Mouse (Mus musculus): ENCODE results near the gene Anapc2. TPM values are rescaled to one million over a fixed set of nuclear protein-coding genes. Genes with fewer than 3 reads are reported as not detected.

Gene Anapc2
- total and polyA plus RNA-seq, 3 experiments, result 9.8 to 67.0 TPM; not detected in 1

GRCm38 (mm10) chr2:25290101-25290815 is 18.0 kb downstream of the Anapc2 start:
- no peak for TF ChIP-seq CHD1 (IDR thresholded peaks at IDR 0.05; ENCODE audit: low read depth, low read length)
- no peak for TF ChIP-seq TAL1 (IDR thresholded peaks at IDR 0.05; ENCODE audit: low read length)
- TF ChIP-seq EP300 (IDR thresholded peaks at IDR 0.05; ENCODE audit: low read depth in 1 of 2, low read length in 2 of 2), result no peak
- TF ChIP-seq MAZ (IDR thresholded peaks at IDR 0.05; ENCODE audit: low read depth, low read length), result no peak
- no peak for TF ChIP-seq KAT2A (conservative IDR thresholded peaks at IDR 0.05; ENCODE audit: low read depth, low read length)
- TF ChIP-seq ELF1 (IDR thresholded peaks at IDR 0.05; ENCODE audit: low read depth, low read length), result no peak
- TF ChIP-seq TBP (IDR thresholded peaks at IDR 0.05; ENCODE audit: low read depth, low read length), result no peak
- TF ChIP-seq USF1 (IDR thresholded peaks at IDR 0.05; ENCODE audit: low read depth, low read length), result no peak
- no peak for TF ChIP-seq POLR2A (IDR thresholded peaks at IDR 0.05; ENCODE audit: control insufficient read depth in 1 of 2, insufficient read depth in 1 of 2, low read depth in 1 of 2, low read length in 2 of 2, poor library complexity in 1 of 2)
- no peak for TF ChIP-seq MAFK (IDR thresholded peaks at IDR 0.05; ENCODE audit: borderline replicate concordance, low read depth, low read length)
- TF ChIP-seq MYB (IDR thresholded peaks at IDR 0.05; ENCODE audit: low read depth, low read length), result no peak
- TF ChIP-seq ZMIZ1 (IDR thresholded peaks at IDR 0.05; ENCODE audit: low read depth, low read length), result no peak
- H3K79me2 ChIP-seq (ENCODE audit: control insufficient read depth, insufficient read depth, low read length, poor library complexity), result no peaks in the 10 kb centered on the region
- no peak overlapping the region for H3K4me3 ChIP-seq (ENCODE audit: control insufficient read depth in 1 of 2, insufficient read depth in 1 of 2, low read depth in 2 of 2, low read length in 2 of 2)
- H3K4me1 ChIP-seq (ENCODE audit: control insufficient read depth in 1 of 2, insufficient read depth in 2 of 2, low read length in 2 of 2), result peaks cover 7 to 35% of the 10 kb centered on the region in 2 experiments
- H3K27me3 ChIP-seq (ENCODE audit: control insufficient read depth in 1 of 2, insufficient read depth in 2 of 2, low read length in 2 of 2), result no peaks in the 10 kb centered on the region
- DNase-seq (ENCODE audit: low read depth, low spot score), result no peak
- H3K27ac ChIP-seq (ENCODE audit: control insufficient read depth, low read depth, low read length), result no peak overlapping the region
- peaks cover 0 to 11% of the 10 kb centered on the region in 2 experiments; a peak in 2 of 4 replicates for H3K36me3 ChIP-seq (ENCODE audit: control insufficient read depth in 1 of 2, insufficient read depth in 2 of 2, low read length in 2 of 2)
- no peaks in the 10 kb centered on the region for H3K9me3 ChIP-seq (replicated peaks; ENCODE audit: insufficient read depth, low read length)
- no peak overlapping the region for H3K9ac ChIP-seq (ENCODE audit: control insufficient read depth, low read depth, low read length, poor library complexity, severe bottlenecking)

GRCm38 (mm10) chr2:25290816-25291130 is 18.5 kb downstream of the Anapc2 start:
- Histone ChIP-seq H3K4me1 (ENCODE audit: control insufficient read depth in 1 of 2, insufficient read depth in 2 of 2, low read length in 2 of 2) (peaks cover 7 to 34% of the 10 kb centered on the region in 2 experiments), H3K27ac (ENCODE audit: control insufficient read depth, low read depth, low read length) (no peak overlapping the region), H3K36me3 (ENCODE audit: control insufficient read depth in 1 of 2, insufficient read depth in 2 of 2, low read length in 2 of 2) (peaks cover 0 to 11% of the 10 kb centered on the region in 2 experiments; a peak in 2 of 4 replicates), H3K27me3 (ENCODE audit: control insufficient read depth in 1 of 2, insufficient read depth in 2 of 2, low read length in 2 of 2) (no peaks in the 10 kb centered on the region), H3K9ac (ENCODE audit: control insufficient read depth, low read depth, low read length, poor library complexity, severe bottlenecking) (no peak overlapping the region), H3K4me3 (ENCODE audit: control insufficient read depth in 1 of 2, insufficient read depth in 1 of 2, low read depth in 2 of 2, low read length in 2 of 2) (no peak overlapping the region), H3K79me2 (ENCODE audit: control insufficient read depth, insufficient read depth, low read length, poor library complexity) (no peaks in the 10 kb centered on the region), H3K9me3 (replicated peaks; ENCODE audit: insufficient read depth, low read length) (no peaks in the 10 kb centered on the region)
- DNase-seq (ENCODE audit: low read depth, low spot score), result no peak
- TF ChIP-seq POLR2AphosphoS5 (IDR thresholded peaks at IDR 0.05; ENCODE audit: borderline replicate concordance, low read depth, low read length) (no peak), USF1 (IDR thresholded peaks at IDR 0.05; ENCODE audit: low read depth, low read length) (no peak), POLR2A (IDR thresholded peaks at IDR 0.05; ENCODE audit: control insufficient read depth in 1 of 2, insufficient read depth in 1 of 2, low read depth in 1 of 2, low read length in 2 of 2, poor library complexity in 1 of 2) (no peak), TAL1 (IDR thresholded peaks at IDR 0.05; ENCODE audit: low read length) (no peak), MEF2A (IDR thresholded peaks at IDR 0.05; ENCODE audit: extremely low read depth, insufficient replicate concordance, low read depth, low read length, poor library complexity, severe bottlenecking) (no peak), MXI1 (IDR thresholded peaks at IDR 0.05; ENCODE audit: low read depth, low read length) (no peak), NELFE (IDR thresholded peaks at IDR 0.05; ENCODE audit: low read depth, low read length) (no peak), MAZ (IDR thresholded peaks at IDR 0.05; ENCODE audit: low read depth, low read length) (no peak), UBTF (IDR thresholded peaks at IDR 0.05; ENCODE audit: borderline replicate concordance, insufficient read depth, low read depth, low read length) (no peak), KAT2A (conservative IDR thresholded peaks at IDR 0.05; ENCODE audit: low read depth, low read length) (no peak), EP300 (IDR thresholded peaks at IDR 0.05; ENCODE audit: low read depth in 1 of 2, low read length in 2 of 2) (no peak), MYC (IDR thresholded peaks at IDR 0.05; ENCODE audit: low read depth, low read length) (no peak), ELF1 (IDR thresholded peaks at IDR 0.05; ENCODE audit: low read depth, low read length) (no peak), USF2 (IDR thresholded peaks at IDR 0.05; ENCODE audit: borderline replicate concordance in 1 of 2, insufficient read depth in 1 of 2, low read depth in 1 of 2, low read length in 2 of 2) (no peak), TCF12 (IDR thresholded peaks at IDR 0.05; ENCODE audit: low read depth, low read length) (no peak), SIN3A (IDR thresholded peaks at IDR 0.05; ENCODE audit: low read length) (no peak), ZNF384 (IDR thresholded peaks at IDR 0.05; ENCODE audit: low read depth, low read length) (no peak)
